Mouse (Mus musculus) layer of hippocampus, postnatal 25 days (tissue): ENCODE measurements around the gene Twnk. TPM values are rescaled to one million over a fixed set of nuclear protein-coding genes. Genes with fewer than 3 reads are reported as not detected.
"Not testable (repeated sequence)": the region's sequence is repeated elsewhere in the genome, so short reads cannot be mapped to it uniquely, and the experiment has no call there.

Source experiments
- DNase-seq, 2 experiments: peaks; one replicate each; pipeline ENCODE4 v3.0.0; 2022; ENCODE audit warnings: mixed read lengths in 2 of 2, low spot score in 1 of 2; ENCODE audit errors: extremely low spot score in 1 of 2
- total RNA-seq, 2 experiments: library from RNA; stranded (reverse); gene quantifications; 2 replicates each; pipeline ENCODE4 v1.2.3; 2021

Twnk gene
- total RNA-seq, 2 experiments from 2014 or later: 15.4 to 15.5 TPM

GRCm38 (mm10) chr19:45021362-45021761, 15.9 kb downstream of the Twnk start:
- DNase-seq: no peak

GRCm38 (mm10) chr19:45023993-45024392, 18.5 kb downstream of the Twnk start:
- no peak for DNase-seq

GRCm38 (mm10) chr19:45024775-45025174, 19.3 kb downstream of the Twnk start:
- no peak for DNase-seq

- no peak for DNase-seq
Observed at GRCm38 (mm10) chr19:45025937-45026568, 20.6 kb downstream of the Twnk start.

DNA sequence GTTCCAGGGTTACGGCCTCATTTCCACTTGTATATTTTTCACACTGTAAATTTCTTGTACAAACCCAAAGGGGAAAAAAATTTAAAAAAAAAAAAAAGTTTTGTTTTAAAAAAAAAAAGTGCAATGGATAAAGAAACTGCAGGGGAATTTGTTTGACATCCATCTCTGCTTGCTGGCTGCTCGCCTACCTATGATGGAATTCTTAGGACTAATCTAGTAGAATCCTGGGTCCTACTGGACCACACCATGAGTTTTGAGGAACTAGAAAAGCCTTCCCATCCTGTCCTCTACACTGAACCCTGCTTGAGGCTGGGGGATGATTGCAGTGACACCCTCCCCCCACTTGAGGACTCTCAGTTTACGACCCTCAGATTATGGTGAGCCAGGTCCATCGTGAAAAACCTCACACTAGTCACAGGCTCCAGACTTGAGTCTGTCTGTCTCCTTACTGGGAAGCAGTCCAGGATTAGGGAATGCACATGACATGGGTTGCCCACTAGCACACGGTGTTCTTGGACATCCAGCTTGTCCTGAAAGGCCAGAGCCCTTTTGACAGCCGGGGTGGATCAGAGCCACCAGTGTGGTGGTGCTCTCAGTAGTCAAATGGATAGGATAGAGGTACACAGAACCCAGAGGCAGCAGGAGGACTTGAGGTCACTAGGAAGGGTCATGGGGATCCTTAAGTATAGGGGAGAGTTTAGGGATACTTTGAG, 21.7 kb downstream of the Twnk start:
- DNase-seq: no peak

DNA sequence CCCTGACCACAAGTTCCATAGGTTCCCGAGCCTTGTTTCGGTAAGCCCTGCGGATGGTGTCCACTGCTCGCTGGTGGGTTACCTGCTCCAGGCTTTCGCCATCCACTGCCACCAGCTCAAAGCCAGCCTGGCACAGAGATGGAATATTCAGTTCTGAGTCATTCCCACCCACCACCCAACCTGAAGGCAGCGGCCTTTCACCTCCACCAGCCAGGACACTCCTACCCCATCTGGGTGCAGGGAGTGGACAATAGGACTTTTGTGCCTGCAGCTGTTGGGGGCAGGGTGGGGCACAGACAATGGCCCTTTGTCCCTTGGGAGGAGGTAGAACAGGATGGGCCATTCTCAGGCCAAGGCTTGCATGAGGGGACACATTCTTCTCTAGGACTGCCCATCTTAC, 22.4 kb downstream of the Twnk start:
- DNase-seq: no peak

DNA sequence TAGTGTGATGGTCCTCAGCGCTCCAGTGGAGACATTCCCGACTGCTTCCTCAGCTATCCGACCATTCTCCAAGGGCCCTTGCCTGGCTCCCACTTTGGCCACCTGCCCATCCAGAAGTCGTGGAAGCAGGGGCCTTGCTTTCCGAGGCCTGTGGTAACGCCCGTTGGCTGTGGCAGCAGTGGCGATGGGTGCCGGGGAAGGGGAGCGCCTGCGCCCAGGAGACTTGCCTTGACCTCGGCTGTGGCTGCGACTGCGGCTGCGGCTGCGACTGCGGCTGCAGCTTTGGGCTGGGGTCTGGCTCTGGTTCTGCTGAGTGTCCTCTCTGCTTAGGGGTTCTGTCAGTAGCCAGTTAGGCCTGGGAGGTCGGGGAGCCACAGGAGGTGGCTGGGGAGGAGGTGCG, 23.3 kb downstream of the Twnk start:
- no peak for DNase-seq

- DNase-seq: no peak
Observed at GRCm38 (mm10) chr19:45029571-45029970, 24.1 kb downstream of the Twnk start.

DNA sequence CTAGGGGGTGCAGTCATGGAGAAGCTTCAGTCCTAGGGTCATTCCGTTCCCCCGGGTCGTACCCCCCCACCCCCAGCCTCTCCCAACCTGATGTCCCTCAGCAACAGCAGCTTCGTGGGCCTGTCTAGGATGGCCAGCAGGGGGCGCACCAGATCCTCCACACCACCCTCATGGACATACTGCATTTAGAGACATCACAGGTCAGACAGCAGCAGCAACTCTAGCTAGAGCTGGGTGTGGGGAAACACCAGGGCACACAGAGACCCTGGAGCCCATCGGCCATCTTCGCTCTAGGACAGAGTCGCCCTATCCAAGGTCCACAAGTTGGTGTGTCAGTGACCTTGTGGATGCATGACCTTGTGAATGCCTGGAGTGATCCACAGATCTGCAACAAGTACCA, 24.6 kb downstream of the Twnk start:
- peak in 1 of 2 experiments; percentile 71 for DNase-seq

DNA sequence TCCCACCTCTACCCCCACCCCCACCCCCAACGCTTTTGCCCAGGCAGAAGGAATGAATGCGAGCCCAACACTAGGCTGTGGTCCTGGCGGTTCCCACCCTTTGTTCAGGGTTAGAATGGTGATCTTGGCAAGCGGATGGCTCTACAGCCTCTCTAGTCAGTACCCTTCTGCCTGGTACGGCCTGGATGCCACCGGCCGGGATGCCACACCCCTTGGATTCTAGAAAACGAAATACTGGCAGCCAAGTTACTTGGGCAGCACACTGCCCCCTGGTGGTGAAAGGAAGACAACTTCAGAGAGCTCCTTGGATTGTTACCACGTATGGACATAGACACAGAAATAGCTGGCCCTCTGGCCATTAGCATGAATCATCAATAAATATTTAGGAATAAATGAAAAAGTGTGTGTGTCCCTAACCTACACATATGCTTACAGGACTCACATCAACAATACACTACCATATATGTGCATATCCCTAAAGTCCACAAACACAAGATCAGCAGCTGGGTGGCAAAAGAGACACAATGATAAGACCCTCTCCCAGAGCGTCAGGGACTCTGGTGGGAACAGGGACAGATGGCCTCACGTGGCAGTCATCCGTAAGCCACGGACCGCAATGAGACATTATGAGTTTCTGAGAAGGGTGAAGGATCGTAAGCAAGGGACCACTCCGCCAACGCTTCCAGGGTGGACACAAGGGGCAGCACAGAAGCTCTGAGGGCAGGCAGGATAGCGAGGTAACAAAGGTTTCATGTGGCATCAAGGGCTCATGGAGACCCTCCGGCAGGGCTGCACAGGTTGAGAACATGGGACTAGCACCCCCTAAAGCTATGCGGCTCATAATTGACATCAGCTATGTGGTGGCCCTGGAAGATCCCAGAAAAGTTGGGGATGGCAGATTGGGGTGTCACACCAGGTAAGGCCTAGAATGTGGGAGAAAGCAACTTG, 25.6 kb downstream of the Twnk start:
- peak in 1 of 2 experiments; percentile 77 for DNase-seq

GRCm38 (mm10) chr19:45031780-45032179, 26.3 kb downstream of the Twnk start:
- peak in 1 of 2 experiments; percentile 72 for DNase-seq

- no peak for DNase-seq
Observed at GRCm38 (mm10) chr19:45032570-45033332, 27.3 kb downstream of the Twnk start.

DNA sequence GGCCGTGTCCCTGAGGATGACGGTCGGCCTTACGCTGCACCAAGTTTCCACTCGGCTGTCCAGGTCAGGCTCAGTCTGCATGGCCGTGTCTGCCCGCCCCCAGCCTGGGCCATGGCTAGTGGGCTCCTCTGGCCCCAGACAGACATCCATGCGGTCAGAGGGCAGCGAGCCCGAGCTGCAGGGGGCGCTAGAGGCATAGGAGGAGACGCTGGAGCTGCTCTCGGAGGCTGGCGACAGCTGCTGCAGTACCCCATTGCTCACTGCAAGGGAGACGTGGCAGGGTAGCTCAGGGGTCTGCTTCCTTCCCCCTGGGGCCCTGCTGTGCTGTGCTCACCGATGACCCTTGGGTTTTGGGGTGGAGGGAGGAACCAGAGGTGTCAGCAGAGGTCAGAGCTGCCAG, 31.4 kb downstream of the Twnk start:
- DNase-seq: peak in 1 of 2 experiments; percentile 59

DNA sequence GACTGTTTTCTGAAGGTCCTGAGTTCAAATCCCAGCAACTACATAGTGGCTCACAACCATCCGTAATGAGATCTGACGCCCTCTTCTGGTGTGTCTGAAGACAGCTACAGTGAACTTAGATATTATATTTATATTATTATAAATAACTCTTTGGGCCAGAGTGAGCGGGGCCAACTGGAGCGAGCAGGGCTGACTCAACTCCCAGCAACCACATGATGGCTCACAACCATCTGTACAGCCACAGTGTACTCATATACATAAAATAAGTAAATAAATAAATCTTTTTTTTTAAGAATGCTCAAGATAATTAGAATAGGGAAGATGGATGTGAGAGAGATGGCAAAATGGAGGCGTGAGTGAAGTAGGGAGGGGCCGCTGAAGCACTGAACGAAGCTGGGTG, 32.7 kb downstream of the Twnk start:
- DNase-seq: not testable (repeated sequence)

DNA sequence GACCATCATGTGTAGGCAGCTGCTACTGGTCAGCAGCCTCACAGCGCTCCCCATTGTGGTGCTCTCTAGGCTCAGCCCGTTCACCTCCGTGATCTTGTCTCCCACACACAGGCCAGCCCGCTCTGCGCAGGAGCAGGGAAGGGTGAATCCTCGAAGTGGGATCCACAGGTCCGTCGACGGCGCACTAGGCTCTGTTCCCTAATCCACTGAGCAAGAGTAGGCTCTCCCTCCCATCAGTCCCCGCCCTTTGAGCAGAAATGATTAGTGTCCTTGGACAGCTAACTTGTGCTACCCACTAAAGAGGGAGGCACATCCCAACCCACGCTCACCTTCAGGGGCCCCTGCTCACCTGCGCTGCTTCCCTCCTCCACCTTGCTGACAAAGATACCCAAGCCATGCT, 34.8 kb downstream of the Twnk start:
- DNase-seq: no peak

- no peak for DNase-seq
Observed at GRCm38 (mm10) chr19:45044389-45044927, 39.0 kb downstream of the Twnk start.

DNA sequence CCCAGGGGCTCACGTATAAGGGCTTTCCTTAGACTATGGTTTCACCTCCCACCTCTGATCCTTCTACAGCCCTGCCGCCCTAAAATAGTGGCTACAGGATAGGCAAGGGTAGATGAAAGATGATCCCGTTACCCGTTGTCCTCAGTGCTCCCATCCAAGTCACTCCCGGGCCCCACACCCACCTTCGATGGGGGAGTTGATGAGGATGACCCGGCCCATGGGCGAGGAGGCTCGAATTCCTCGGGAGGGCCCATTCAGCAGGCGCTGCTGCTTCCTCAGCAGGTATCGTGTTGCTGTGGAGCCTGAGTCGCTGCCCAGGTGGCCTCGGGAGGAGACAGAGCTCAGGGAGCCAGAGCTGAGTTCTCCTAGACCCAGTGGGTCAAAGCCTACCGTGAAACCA, 39.8 kb downstream of the Twnk start:
- DNase-seq: no peak

- DNase-seq: no peak
Observed at GRCm38 (mm10) chr19:45045651-45046050, 40.2 kb downstream of the Twnk start, which contains the start of gene Pdzd7. TSS of gene Pdzd7 (minus strand) at chr19:45045717.

- peak; percentile 51 to 74 for DNase-seq
Observed at GRCm38 (mm10) chr19:45046523-45047321, 41.3 kb downstream of the Twnk start.
